Mouse (Mus musculus) layer of hippocampus, postnatal 14 days (tissue): ENCODE results near the gene Camta1. TPM values are rescaled to one million over a fixed set of nuclear protein-coding genes. Genes with fewer than 3 reads are reported as not detected.

Experiments
- DNase-seq, 2 experiments: peaks; one replicate each; pipeline ENCODE4 v3.0.0; 2021 to 2022; ENCODE audit warnings: low spot score in 2 of 2, mixed read lengths in 1 of 2
- total RNA-seq, 2 experiments: library from RNA; stranded (reverse); gene quantifications; 2 replicates each; pipeline ENCODE4 v1.2.3; 2021

Gene Camta1
- total RNA-seq, 2 experiments from 2014 or later, result 230 to 235 TPM

DNA sequence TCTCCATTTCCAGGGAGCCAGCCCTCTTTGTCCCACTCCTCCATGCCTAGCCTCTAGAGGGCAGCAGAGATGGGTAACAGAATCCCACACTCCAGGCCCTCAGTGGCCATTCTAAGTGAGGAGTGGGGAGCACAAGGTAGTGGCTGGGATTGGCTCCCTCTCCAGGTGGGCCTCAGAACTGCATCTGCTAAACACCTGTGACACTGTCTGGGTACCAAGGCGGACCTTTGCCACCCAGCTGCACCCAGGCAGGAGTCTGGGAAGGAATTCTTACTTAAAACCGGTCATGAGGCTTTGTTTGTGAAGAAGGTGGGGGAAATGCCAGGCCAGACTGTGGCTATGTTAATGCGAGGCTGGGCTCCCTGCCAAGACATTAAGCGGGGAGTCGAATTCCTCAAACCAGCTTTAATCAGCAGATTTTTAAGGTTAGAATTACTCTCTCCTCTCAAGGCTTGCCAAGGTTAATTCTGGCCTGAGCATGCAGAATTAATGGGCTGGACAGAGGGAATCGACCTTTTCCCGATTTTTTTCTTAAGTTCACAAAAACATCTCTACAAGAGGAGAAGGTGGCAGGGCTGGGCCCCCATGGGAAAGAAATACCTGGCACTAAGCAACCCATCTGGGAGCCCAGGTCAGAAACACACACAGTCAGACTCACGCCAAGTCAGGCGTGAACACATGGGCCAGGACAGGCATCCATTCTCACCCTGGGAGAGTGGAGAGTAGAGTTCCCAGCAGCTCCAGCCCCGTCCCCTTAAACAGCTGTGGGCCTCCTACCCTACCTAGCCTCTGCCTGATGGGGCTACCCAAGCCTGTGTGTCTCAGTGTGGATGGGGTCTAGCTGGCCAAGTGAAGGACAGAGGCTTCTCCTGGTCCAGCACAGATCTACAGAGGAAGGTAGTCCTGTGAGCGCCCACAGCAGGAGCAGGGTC, 559.2 kb downstream of the Camta1 start:
- DNase-seq, result peak in 1 of 2 experiments; percentile 25

DNA sequence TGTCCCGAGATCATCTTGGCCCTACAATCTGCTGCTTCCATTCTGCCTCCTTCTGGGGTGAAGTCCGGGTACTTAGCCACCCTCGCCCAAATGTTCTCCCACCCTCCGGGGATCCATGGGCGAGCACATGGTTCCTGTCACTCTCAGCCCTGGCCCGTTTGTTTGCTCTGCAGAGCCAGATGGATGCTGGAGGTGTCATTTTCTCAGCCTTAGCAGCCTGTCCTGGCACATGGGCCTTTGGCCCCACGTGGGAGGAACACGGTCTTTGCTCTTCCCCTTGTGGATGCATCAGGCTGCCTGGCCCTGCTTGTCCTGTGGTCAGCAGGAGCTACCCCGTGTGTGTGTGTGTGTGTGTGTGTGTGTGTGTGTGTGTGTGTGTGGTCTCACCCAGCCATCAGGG, 560.3 kb downstream of the Camta1 start:
- DNase-seq, result peak in 1 of 2 experiments; percentile 15

DNA sequence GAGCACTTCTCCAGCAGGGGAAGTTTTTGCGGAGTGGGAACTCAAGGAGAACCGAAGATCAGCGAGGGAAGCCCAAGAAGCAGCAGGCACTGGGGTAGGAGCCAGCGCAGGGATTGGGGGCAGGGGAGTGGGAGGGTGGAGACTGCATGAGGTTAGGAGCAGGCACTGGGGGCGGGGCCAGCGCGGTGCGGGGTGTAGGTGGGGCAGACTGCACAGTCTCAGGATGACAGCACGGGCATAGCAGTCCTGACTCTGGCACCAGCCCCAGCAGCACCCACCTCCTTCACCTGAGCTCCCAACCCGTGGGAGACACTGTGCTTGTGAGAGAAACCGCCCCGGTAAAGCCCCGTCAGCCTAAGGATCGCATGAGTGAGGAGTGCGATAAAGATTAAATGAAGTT, 561.0 kb downstream of the Camta1 start:
- no peak for DNase-seq

DNA sequence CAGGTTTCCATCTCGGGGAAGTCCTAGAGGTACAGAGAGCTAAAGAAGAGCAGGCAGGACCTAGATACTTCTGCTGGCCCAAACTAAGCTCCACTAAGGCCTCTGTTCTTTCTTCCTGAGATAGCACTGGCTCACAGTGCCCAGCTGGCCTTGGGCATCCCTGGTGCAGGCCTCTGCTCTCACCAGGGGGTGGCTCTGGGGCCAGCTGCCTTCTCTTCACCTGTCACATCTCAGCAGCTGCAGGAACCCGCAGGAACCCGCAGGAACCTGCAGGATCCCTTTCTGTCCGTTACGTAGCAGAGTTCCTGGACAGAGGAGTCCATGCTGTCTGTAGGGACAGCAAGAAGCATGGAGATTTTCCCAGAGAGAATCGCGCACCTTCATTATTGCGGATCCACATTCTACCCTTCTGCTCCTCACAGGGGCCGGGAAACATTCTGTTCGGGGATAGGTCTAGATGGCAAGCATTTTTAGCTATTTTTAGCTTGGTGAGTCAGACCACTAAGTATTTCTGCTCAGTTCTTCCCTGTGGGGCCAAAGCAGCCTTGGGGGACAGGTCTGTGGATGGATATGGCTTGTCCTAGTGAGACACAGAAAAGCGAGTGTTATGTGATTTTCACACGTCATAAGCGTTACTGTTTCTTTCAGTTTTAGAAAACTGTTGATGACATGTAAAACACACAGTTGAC, 566.0 kb downstream of the Camta1 start:
- DNase-seq, result no peak

DNA sequence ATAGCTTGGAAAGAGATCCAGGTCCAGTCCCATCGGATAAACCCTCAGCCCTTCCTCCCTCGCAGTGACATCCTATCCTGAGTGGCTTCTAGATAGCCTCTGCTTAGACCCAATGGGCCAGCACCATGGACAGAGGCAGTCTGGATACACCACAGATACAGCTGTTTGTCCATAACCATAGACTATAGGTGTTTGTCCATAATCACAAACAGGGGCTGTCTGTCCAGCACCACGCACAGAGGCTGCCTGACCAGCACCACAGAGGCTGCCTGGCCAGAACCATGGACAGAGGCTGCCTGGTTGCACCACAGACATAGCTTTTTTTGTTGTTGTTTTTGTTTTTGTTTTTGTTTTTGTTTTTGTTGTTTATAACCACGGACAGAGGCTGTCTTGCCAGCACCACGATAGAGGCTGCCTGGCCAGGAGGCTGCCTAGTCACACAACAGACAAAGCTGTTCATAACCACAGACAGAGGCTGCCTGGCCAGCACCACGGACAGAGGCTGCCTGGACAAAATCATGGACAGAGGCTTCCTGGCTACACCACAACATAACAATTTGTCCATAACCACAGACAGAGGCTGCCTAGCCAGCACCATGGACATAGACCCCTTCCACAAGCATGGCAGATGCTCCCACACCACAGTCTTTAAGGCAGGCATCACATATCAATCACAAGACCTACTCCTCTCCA, 572.6 kb downstream of the Camta1 start:
- no peak for DNase-seq

DNA sequence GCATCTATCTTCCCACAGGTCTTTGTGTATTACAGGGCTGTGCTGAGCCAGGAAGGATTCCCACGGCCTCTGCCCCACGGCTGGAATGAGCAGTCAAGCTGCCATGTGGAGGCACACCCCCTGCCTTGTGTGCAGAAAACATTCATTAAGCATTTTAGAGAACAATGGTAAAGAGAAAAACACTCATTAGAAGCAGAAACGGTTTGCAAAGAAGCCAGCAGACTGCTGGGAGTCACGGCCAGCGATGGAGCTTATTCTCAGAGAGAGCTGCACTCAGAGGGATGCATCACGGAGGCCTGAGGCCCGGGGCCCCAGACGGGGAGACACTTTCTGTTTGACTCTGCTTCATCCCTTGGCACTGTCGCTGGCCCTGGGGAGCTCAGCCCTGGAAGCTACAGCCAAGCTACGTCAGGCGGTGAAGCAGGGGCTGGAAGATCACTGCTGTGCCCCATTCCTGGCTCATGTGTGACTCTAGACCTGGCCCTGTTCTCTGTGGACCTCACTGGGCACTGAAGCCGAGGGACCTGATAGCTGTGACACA, 575.7 kb downstream of the Camta1 start:
- no peak for DNase-seq

DNA sequence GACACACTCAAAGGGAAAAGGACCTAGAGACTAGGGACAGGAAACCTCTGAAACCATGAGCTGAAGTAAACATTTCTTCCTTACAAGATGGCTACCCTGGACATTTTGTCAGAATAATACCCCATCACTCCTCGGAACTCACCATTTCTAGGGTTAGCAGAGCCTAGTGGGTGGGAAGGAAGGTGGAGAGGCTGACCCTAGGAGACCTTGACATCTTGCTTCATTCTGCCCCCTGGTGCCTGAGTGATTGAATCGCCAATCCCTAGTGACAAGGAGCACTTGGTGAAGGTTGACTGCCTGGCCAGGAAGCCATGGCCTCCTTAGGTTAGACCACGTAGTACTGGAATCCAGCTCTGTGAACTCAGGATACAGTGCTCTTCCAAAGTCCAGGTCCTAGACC, 576.2 kb downstream of the Camta1 start:
- DNase-seq, result no peak

DNA sequence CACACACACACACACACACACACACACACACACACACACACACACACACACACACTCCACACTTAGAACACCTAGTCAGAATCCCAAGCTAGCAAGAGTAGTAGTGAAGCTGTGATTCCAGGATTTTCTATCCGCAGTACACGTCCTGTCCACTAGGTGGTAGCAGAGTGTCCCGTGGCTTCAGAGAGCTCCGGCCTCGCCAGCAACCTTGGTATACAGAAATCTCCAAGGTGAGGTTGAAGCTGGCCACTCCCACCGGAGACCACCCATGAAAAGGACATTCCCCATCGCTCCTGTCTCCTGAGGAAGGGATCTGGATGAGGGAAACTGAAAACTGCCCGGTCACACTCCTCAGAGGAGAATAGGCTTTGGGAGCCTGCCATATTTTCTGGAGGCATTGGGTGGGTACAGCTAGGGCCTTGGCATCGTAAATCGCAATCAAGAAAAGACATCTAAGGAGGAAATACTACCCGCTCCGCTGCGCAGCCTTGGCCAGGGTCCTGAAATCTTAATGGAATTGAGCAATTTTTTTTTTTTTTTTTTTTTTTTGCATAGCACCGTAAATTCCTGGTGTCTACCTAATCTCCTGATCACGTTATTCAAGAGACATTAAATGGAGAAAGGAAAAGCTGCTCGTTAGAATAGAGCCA, 578.5 kb downstream of the Camta1 start:
- DNase-seq, result peak; percentile 65 to 69

DNA sequence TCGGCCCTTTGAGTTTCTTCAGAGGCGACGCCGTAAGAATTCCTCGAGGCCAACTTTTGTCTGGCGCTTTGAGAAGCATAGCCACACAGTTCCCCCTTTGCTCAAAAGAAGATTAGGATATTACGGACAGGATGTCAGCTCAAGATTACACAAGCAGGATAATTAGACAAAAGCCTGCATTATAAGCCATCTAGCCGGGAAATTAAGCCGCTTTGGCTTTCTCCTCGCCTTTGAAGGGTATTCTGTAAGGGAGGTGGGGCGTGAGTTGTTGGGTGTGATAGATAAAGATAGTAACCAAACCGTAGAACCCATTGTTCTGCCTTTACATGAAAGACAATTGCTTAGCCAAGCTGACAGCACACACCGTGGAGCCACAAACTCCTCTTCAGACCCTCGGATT, 579.6 kb downstream of the Camta1 start:
- no peak for DNase-seq

DNA sequence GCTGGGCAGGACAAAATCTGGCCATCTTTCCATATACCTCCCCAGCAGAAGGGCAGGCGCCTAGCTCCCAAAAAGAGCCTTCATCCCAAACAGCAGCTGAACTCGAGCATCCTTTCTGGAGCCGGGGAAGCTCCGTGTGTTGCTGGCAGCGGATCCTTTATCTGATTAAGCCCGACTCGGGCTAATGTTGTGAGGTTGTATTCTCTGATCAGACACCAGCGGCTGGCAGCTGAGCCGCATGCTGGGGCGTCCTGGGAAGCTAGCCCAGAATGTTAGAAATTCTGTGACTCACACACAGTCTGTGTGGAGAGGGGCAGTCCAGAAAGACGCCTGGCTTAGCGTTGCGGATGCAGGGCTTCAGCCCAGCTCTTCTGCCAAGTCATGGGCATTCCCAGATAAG, 586.4 kb downstream of the Camta1 start:
- DNase-seq, result peak; percentile 76 to 90

DNA sequence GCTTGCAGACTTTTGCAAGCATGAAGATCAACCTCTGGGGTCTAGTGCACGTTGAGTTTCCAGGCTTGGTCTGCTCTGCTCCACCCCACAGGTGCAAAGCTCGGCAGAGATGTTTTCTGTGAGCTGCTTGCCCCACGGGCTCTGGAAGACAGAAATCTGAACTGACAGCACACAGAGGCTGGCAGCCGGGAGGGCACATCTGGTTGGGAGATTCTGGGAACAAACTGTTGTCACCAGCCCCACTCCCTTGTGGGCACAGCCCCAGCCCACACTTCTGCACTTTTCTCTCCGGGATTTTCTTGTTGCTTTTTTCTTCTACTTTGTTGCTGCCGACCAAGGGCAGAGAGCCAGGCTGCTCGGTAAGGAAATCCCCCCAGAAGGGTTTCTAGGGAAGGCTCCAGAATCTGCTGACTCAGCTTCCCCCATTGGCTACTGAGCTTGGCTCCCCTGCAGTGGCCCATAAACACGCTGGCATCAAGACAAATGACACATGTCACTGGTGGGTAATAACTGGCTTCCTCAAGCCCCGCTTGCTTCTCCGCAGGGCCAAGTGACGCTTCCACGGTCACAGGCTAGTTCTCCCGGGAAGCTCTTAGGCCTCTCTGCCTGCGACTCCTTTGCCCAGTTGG, 597.8 kb downstream of the Camta1 start:
- DNase-seq, result no peak

DNA sequence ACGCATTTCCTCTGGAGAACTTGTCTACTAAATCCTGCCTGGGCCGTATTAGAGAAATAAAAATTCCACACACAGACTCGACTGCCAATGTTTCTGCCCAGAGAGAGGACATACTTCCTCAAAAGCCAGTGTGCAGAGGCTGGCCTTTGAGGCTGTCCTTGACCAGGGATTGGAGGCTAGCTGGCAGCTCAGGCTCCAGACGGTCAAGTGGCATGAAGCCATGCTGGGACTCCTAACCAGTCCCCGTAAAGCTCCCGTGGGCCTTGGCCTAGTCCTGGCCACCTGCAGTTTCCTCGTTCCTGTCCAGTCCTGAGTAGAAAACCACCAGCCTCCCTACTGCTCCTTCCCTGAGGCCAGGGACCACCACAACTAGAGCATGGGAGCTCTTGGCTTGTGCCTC, 598.6 kb downstream of the Camta1 start:
- no peak for DNase-seq

DNA sequence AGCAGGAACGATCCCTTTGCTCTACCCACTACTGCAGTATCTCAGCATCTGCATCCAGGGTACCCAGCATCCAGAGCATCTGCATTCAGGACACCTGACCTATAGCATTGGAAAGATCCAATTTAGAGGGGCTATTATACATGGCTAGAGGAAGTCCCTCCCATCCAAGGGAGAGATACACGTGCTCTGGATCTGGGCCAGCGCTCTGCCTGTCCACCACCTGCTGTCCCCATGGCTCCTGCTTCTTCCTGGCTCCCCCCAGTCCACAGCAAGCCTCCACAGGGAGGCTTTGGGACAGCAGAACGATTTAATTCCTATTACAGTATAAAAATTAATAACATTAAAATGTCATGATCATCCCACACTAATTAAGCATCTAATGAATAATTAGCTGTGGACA, 605.1 kb downstream of the Camta1 start:
- no peak for DNase-seq

DNA sequence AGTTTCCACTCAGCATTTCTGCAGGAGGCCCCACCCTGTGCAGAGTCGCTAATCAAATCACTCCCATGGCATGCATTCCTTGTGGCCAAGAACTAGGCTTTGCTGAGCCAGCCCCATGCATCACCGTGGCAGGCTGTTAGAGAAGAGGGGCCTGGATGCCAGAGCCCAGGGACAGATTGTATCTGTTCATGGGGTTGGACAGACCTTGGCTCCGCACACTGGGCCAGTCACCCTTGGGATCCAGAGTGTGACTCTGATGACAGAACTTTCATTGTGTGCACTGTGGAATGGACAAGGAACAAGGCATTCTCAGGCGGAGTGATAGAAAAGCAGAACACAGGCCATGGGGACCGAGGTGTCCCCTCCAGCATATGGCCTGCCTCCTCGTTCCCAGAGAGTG, 610.9 kb downstream of the Camta1 start:
- DNase-seq, result no peak

DNA sequence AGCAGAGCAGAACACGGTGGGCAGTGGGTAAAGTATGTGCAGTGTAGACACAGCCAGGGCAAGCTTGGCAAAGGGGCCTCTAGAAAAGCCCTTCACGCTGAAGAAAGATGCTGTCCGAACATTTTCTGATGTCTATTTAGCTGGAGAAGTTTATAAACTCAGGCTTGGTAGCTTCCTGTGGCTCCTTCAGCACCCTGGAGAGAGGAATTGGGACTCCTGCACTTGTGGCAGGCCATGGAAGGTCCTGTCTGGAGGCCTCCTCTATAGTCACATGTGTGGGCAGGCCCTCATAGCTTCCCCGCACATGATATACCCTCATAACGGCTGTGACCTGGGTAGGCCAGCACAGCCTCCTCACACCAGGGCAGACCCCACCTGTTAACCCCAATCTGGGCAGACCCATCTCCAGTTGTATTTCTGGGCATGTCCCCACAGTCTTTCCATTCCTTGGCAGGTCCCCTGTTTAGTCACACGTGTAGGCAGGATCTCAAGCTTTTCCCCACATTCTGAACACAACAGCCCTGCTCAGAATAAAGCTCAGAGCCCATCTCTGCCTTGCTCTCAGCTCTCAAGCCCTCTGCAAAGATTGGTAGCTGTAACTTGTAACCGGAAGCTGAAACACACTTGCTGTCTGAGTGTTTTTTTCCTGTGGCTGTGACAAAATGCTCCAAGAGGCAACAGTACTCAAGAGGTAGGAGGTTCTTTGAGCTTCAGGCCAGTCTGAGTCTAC, 616.4 kb downstream of the Camta1 start:
- no peak for DNase-seq

DNA sequence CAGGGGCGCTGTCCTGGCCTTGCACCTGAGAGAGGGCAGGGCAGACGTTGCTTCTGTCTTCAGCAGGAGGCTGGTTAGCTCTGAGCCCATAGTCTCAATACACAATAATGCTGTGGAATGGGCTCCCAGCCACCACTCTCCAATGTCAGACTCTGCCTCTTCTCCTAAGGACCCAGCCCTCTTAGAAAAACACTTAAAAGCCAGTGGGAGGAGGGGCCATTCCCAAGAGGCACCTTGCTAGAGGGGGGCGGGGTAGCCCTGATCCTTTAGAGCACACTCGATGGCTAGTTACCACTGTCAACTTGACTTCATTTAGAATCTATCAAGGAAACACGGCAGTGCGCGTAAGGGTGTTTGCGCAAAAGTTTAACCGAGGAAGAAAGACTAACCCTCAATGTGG, 618.2 kb downstream of the Camta1 start:
- DNase-seq, result no peak

DNA sequence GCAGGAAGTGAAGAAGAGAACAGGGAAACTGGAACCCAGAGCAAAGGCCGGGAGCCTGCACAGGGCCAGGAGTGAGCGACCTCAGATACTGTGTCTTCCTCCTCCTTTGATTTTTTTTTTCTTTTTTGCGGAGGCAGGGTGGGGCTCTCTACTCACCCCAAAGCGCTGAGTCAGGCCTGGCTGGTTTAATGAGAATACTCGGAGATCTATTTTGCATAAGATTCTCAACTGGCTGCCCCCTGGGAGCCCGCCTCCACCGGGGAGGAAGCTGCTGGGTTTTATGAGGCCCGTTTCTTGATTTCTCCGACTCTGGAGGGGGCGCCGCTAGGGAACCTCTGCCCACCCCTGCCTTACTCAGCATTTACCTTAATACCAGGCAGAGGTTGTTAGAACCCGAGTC, 618.9 kb downstream of the Camta1 start:
- DNase-seq, result no peak

DNA sequence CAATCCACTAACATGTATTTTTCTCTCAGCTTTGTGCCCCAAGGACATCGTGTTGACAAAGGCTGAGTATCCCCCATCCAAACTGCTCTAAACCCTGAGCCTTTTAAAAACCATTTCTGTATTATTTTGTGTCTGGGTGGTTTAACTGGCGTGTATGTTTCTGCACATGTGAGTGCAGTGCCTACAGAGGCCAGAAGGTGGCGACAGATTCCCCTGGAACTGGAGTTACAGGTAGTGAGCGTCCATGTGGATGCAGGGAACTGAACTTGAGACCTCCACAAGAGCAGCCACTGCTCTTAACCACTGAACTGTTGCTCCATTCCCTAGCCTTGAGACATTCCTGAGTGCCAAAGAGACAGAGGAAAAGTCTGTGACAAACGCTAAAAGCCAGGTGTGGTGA, 621.2 kb downstream of the Camta1 start:
- DNase-seq, result no peak

DNA sequence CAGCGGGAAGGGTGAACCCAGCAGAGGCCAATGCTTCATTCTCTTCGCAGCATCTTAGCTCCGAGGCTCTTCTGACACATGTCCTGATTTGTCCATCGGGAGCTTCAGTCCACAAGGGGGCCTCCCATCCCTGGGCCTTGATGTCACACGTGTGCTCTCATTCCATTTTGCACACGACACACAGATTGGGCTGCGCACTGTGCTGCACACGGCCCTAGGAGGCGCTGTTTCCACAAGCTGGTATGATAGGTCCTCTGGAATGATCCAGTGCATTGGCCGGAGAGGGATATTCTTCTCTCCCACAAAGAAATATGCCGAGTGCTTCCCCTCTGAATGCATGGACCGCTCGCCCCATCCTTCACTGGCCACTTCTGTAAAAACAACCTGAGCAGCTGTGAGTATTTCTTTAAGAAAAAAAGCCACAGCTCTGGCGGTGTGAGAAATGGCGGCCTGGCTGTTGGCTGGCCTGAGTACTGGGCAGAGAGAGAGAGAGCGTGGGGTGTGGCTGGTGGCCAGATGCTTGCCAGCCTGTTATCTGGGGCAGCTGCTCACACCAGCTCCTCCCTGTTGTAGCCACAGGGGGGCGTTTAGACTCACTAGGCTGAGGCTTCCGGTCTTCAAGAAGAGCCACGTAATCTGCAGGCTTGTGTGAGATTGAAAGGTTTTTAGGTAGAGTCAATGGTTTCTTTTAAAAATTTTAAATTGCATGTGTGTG, 622.5 kb downstream of the Camta1 start:
- DNase-seq, result no peak
